Mouse (Mus musculus): ENCODE data around the gene Brms1. TPM values are rescaled to one million over a fixed set of nuclear protein-coding genes. Genes with fewer than 3 reads are reported as not detected.

Brms1 gene
- polyA plus RNA-seq, 1 experiment from 2014 or later, result 22.6 TPM

- H3K27ac ChIP-seq (ENCODE audit: low read depth), result no peak overlapping the region
- H3K9ac ChIP-seq (replicated peaks), result no peak overlapping the region
- H3K4me3 ChIP-seq (ENCODE audit: low read depth, low read length), result no peak overlapping the region
- H3K4me1 ChIP-seq (ENCODE audit: insufficient read depth), result peaks cover 12% of the 10 kb centered on the region
- H3K27me3 ChIP-seq (ENCODE audit: insufficient read depth, low read length), result peaks cover 2% of the 10 kb centered on the region
- WGBS (ENCODE audit: insufficient replicate concordance), result 81% methylated on average over 4 of the region's 4 CpGs
- H3K9me3 ChIP-seq (ENCODE audit: low read length), result no peaks in the 10 kb centered on the region
- TF ChIP-seq EP300 (IDR thresholded peaks at IDR 0.05; ENCODE audit: low read depth), result no peak
- no peak for TF ChIP-seq CTCF (IDR thresholded peaks at IDR 0.05; ENCODE audit: low read depth)
- no peak for ATAC-seq
- DNase-seq, result no peak
- H3K36me3 ChIP-seq (replicated peaks; ENCODE audit: insufficient read depth, low read length), result peaks cover 32% of the 10 kb centered on the region
- H3K4me2 ChIP-seq (ENCODE audit: low read depth, low read length), result no peak overlapping the region
These were observed 4.4 kb downstream of the Brms1 start for GRCm38 (mm10) chr19:5045531-5045930.

DNA sequence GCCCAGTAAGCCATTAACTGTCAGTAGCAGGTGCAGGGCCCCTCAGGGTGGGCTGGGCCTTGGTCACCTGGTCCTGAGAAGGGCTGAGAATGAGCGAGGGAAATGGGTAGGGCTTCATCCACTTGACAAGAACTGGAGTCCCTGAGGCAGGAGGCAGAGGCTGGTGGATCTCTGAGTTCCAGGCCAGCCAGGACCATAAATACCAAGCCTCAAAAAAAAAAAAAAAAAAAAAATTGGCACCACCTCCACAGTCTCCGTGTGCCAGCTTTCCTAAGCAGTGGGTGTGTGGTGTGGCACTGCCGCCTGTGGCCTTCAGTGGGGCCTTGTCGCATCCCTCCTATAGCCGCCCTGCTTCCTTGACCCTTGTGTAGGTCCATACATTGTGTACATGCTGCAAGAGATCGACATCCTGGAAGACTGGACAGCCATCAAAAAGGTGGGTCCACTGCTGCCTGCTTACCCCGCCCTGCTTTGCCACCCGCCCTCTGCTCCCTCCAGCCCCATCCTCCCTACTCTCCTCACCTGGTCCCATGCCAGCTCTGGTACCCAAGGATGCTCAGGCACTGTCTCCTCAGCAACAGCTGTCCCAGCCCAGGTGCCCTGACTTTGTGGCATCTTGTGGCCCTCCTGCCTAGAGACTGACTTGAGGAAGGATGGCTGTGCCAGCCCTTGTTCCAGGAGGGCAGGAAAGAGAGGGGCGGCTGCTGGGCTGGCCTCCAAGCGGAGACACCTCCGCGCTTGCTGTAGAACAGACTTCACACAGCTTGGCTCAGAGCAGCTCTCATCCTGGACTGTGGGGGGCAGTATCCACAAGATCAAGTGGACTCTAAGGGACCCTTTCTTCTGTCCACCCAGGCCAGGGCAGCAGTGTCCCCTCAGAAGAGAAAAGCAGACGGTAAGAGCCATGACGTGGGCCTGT is 7.2 kb downstream of the Brms1 start:
- no peak for ATAC-seq
- no peak for DNase-seq
- Histone ChIP-seq H3K9me3 (ENCODE audit: low read length) (no peaks in the 10 kb centered on the region), H3K36me3 (replicated peaks; ENCODE audit: insufficient read depth, low read length) (peaks cover 32% of the 10 kb centered on the region), H3K4me3 (ENCODE audit: low read depth, low read length) (no peak overlapping the region), H3K9ac (replicated peaks) (no peak overlapping the region), H3K4me1 (ENCODE audit: insufficient read depth) (peaks cover 3% of the 10 kb centered on the region; the same call in 1 of the 2 replicates), H3K4me2 (ENCODE audit: low read depth, low read length) (no peak overlapping the region), H3K27me3 (ENCODE audit: insufficient read depth, low read length) (peaks cover 24% of the 10 kb centered on the region), H3K27ac (ENCODE audit: low read depth) (no peak overlapping the region)
- TF ChIP-seq CTCF (IDR thresholded peaks at IDR 0.05; ENCODE audit: low read depth) (no peak), EP300 (IDR thresholded peaks at IDR 0.05; ENCODE audit: low read depth) (no peak)
- 80% methylated on average over 14 of the region's 14 CpGs for WGBS (ENCODE audit: insufficient replicate concordance)

DNA sequence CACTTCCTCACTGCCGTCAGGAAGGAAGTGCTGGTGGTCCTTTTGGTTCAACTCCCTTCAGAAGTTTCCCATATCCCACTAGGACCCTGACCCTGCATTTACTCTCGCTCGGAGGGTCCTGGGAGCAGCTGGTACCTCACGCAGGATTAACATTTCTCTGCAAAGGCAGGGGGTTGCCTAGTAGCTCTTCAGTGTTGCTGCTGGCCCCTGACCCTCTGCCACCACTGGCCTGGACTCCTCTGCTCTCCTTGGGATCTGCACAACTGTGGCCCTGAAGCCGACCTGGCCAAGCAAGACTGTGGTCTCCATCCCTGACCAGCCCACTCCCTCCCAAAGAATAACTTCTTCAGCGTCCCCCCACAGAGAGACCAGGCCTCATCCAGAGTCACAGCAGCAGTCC is 8.2 kb downstream of the Brms1 start:
- no peak overlapping the region for H3K4me2 ChIP-seq (ENCODE audit: low read depth, low read length)
- DNase-seq (no peak), ATAC-seq (no peak)
- H3K27me3 ChIP-seq (ENCODE audit: insufficient read depth, low read length), result peaks cover 27% of the 10 kb centered on the region
- H3K36me3 ChIP-seq (replicated peaks; ENCODE audit: insufficient read depth, low read length), result peaks cover 29% of the 10 kb centered on the region
- no peak for TF ChIP-seq EP300 (IDR thresholded peaks at IDR 0.05; ENCODE audit: low read depth)
- TF ChIP-seq CTCF (IDR thresholded peaks at IDR 0.05; ENCODE audit: low read depth), result no peak
- H3K4me1 ChIP-seq (ENCODE audit: insufficient read depth), result peaks cover 3% of the 10 kb centered on the region; the same call in 1 of the 2 replicates
- H3K9ac ChIP-seq (replicated peaks), result no peak overlapping the region
- no peak overlapping the region for H3K4me3 ChIP-seq (ENCODE audit: low read depth, low read length)
- WGBS (ENCODE audit: insufficient replicate concordance), result 74% methylated on average over 6 of the region's 6 CpGs
- no peaks in the 10 kb centered on the region for H3K9me3 ChIP-seq (ENCODE audit: low read length)
- H3K27ac ChIP-seq (ENCODE audit: low read depth), result no peak overlapping the region

DNA sequence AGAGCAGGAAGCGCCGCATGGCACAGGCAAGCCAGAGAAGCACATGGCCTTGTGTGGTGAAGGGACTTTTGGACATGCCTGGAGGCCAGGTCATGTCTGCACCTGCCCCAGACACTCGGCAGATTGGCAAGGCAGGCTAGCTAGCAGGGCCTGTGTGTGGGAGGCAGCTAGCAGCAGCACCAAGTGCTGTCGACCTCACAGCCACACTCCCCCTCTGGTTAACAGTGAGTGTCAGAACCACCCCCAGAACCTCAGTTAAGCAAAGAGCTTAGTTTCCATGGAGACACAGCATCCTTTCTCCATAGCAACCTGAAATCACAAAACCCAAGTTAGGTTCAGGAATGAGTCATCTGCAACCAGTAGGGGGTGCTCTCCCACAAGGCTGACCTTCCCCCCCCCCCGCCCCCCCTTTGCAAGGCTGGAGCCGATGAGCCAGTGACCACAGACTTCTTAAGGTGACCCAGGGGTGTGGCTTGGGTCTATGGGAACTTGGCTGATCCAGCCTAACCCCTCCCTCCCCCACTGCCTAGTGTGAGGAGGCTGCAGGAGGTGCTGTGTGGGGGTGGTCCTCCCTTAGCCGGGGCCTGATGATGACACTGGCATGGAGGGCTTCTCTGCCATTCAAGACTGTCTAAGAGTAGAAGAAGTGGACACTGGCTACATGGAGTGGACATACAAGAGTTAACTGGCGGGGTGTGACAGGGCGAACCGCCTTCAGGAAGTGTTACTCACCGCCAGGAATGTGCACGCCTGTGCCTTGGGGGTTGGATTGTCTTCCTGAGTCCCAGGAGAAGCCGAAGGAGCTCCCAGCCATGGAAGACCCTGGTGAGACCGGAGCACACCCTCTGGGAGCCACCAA is 9.1 kb downstream of the Brms1 start, which contains the start of gene Rin1:
TSS of gene Rin1 (plus strand) at position 435 of the 859 bp plus-strand sequence.
- 0 out of 2 replicates have a peak within 1 kb of the TSS, but pooled peaks have one; percentile 11 for H3K4me3 ChIP-seq (ENCODE audit: low read depth, low read length)
- peaks cover 28% of the 10 kb centered on the region for H3K27me3 ChIP-seq (ENCODE audit: insufficient read depth, low read length)
- peak within 1 kb of the TSS; percentile 39 for H3K4me2 ChIP-seq (ENCODE audit: low read depth, low read length)
- no peak for TF ChIP-seq EP300 (IDR thresholded peaks at IDR 0.05; ENCODE audit: low read depth)
- TF ChIP-seq CTCF (IDR thresholded peaks at IDR 0.05; ENCODE audit: low read depth), result peak; percentile 58
- WGBS (ENCODE audit: insufficient replicate concordance), result 26% methylated on average over 13 of the region's 14 CpGs
- peaks cover 3% of the 10 kb centered on the region; the same call in 1 of the 2 replicates for H3K4me1 ChIP-seq (ENCODE audit: insufficient read depth)
- DNase-seq (peak; percentile 50), ATAC-seq (peak; percentile 35; the same call in 1 of the 2 replicates)
- H3K27ac ChIP-seq (ENCODE audit: low read depth), result no peak within 1 kb of the TSS
- no peaks in the 10 kb centered on the region for H3K9me3 ChIP-seq (ENCODE audit: low read length)
- H3K9ac ChIP-seq (replicated peaks), result no peak within 1 kb of the TSS; the same call in 1 of the 2 replicates
- H3K36me3 ChIP-seq (replicated peaks; ENCODE audit: insufficient read depth, low read length), result peaks cover 29% of the 10 kb centered on the region

GRCm38 (mm10) chr19:5051031-5051430 is 9.9 kb downstream of the Brms1 start:
- TF ChIP-seq CTCF (IDR thresholded peaks at IDR 0.05; ENCODE audit: low read depth) (no peak), EP300 (IDR thresholded peaks at IDR 0.05; ENCODE audit: low read depth) (no peak)
- Histone ChIP-seq H3K27me3 (ENCODE audit: insufficient read depth, low read length) (peaks cover 30% of the 10 kb centered on the region), H3K36me3 (replicated peaks; ENCODE audit: insufficient read depth, low read length) (peaks cover 26% of the 10 kb centered on the region), H3K9me3 (ENCODE audit: low read length) (no peaks in the 10 kb centered on the region), H3K4me3 (ENCODE audit: low read depth, low read length) (0 out of 2 replicates have a peak overlapping the region, but pooled peaks have one; percentile 11), H3K4me2 (ENCODE audit: low read depth, low read length) (peak overlapping the region; percentile 39), H3K4me1 (ENCODE audit: insufficient read depth) (peaks cover 3% of the 10 kb centered on the region; the same call in 1 of the 2 replicates), H3K27ac (ENCODE audit: low read depth) (no peak overlapping the region), H3K9ac (replicated peaks) (no peak overlapping the region; the same call in 1 of the 2 replicates)
- 14% methylated on average over 17 of the region's 17 CpGs for WGBS (ENCODE audit: insufficient replicate concordance)
- ATAC-seq (no peak), DNase-seq (peak; percentile 24)
